Mouse (Mus musculus): ENCODE measurements around the gene Urb2.

DNA sequence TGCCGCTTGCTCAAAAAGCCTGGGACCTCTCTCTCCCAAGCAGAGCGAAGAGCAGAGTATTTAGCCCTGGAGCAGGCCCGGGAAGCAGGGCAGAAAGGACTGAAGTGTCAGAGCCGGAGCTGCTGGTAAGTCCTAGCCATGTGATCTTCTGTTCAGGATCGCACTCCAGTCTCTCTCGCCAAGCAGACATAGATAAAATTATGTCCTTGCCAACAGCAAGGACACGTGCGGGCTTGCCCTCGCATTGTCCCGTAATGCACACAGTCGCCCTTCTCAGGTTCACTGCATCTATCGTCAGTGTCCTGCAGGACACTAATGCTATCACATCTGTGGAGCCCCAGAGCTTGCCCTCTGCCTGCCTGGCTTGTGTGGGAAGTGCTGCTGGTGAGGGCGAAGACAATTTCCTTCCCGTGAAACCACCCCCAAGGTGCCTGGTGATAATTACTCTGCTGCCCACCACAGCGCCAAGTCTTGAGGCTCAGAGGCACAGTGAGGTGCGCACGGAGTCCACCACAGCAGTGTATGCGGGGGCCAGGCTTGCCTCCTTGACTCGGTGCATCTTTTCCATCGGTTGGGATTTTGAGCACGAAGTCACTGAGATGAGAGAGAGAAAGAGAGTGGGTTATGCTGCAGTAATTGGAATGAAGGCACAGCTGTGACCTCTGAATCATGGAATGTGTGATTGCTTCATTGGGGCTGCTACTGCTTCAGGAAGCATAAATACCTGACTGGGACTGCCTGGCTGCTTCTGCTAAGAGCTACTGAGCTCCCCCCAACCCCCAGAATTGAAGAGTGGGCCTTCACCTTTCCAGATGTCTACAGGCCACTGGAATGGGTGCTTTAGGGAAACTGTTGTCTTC lies 59.4 kb downstream of the Urb2 start:
- TF ChIP-seq CTCF (IDR thresholded peaks at IDR 0.05; ENCODE audit: control insufficient read depth, insufficient read depth, insufficient replicate concordance, low read depth, low read length) = no peak
- TF ChIP-seq POLR2A (IDR thresholded peaks at IDR 0.05; ENCODE audit: control insufficient read depth, low read depth, low read length) = no peak

Data from testis, adult 2 months (tissue).